Mouse (Mus musculus) G1E-ER4 (cell line): ENCODE data around the gene Tac2. TPM values are rescaled to one million over a fixed set of nuclear protein-coding genes. Genes with fewer than 3 reads are reported as not detected.

Source experiments
- GATA1 ChIP-seq: IDR thresholded peaks from one replicate; pipeline ENCODE4 v1.8.0; 2012; ENCODE audit warnings: low read length, inconsistent platforms
- polyA plus RNA-seq: library from polyadenylated mRNA; stranded (reverse); fragments of >175 nt; gene quantifications from 2 replicates; pipeline ENCODE4 v1.2.3, GENCODE M21; 2012

Tac2 gene
- polyA plus RNA-seq, 1 experiment: not detected

- no peak for TF ChIP-seq GATA1
These were observed 20.4 kb downstream of the Tac2 start for GRCm38 (mm10) chr10:127744661-127745060.

GRCm38 (mm10) chr10:127745886-127746285 lies 21.6 kb downstream of the Tac2 start:
- TF ChIP-seq GATA1: no peak

DNA sequence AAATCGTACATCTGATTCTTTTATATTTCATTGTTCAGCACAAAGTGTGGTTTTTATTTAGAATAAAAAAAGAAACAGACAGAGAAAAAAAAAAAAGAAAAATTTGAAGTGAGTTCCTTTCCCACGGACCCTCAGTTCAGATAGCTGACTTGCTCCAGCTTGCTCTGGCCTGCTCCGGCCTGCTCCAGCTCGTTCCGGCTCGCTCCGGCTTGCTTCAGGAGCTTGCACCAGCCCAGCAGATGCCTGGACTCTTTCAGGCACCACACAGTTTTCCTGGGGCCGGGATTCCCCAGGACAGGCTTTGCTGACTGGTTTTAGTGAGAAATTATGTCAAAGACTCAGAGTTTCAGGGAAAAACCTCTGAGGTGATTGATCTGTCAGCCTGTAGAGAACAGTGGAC lies 23.0 kb downstream of the Tac2 start:
- no peak for TF ChIP-seq GATA1

- TF ChIP-seq GATA1: no peak
These were observed 24.8 kb downstream of the Tac2 start for GRCm38 (mm10) chr10:127748847-127749612.

- no peak for TF ChIP-seq GATA1
These were observed 26.0 kb downstream of the Tac2 start for GRCm38 (mm10) chr10:127750136-127750777.

DNA sequence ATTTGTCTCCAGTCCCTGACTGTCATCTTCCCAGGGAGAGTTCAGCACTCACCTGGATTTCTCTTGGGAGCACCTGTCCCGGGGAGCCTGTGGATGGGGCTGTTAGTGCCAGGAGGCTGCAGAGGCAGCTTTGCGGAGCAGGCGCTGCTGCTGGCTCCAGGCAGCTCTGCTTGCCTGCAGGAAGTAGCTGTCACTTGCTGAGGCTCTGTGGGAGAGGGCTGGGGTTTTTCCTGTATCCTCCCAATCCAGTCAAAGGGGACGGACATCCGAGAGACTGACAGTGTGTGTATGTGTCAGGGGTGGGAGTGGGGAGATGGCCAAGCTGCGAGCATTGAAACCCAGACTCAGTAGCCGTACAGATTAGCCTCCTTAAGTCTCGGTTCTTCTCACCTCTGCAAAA lies 27.3 kb downstream of the Tac2 start, which contains the start of gene Gpr182:
Gene Gpr182 (minus strand): TSS at position 185 of the 400 bp plus-strand sequence.
- no peak for TF ChIP-seq GATA1

GRCm38 (mm10) chr10:127754566-127755166 lies 30.4 kb downstream of the Tac2 start:
- TF ChIP-seq GATA1: no peak

GRCm38 (mm10) chr10:127755246-127755645 lies 31.0 kb downstream of the Tac2 start:
- no peak for TF ChIP-seq GATA1

DNA sequence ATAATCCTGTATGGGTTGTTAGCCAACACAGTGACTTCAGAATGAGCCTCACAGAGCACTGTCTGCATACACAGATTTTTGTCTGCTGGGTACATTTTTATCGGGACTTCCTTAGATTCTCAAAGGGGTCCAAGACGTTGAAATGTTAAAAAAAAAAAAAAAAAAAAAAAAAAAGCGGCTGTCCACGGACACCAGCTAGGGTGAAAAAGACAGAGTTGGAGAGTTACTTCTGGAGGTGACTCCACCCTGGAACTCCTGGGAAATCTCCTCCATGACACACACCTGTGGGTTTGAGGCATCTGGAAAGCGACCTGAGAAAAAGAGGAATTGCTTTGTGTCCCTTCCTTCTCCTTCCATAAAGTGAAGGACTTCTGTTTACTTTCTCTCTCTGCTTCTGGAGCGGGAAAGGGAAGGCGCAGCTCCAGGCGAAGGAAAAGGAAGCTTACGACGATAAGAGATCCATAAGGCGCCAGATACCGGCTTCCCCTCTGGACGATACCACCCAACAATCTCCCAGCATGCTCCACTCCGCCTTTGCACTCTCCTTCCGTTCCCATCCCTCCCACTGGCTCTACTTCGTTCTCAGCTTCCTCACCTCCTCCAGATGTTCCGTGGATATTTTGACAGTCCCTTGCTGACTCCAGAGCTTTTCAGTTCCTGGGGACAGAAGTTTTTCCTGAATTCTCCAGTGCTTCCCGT lies 31.6 kb downstream of the Tac2 start:
- no peak for TF ChIP-seq GATA1

GRCm38 (mm10) chr10:127759181-127760110 lies 35.2 kb downstream of the Tac2 start, which contains the start of the genes Rdh1 and Rdh16f1:
Gene Rdh1 (plus strand): TSS chr10:127759721.
Gene Rdh16f1 (plus strand): TSS chr10:127759787.
- TF ChIP-seq GATA1: no peak

DNA sequence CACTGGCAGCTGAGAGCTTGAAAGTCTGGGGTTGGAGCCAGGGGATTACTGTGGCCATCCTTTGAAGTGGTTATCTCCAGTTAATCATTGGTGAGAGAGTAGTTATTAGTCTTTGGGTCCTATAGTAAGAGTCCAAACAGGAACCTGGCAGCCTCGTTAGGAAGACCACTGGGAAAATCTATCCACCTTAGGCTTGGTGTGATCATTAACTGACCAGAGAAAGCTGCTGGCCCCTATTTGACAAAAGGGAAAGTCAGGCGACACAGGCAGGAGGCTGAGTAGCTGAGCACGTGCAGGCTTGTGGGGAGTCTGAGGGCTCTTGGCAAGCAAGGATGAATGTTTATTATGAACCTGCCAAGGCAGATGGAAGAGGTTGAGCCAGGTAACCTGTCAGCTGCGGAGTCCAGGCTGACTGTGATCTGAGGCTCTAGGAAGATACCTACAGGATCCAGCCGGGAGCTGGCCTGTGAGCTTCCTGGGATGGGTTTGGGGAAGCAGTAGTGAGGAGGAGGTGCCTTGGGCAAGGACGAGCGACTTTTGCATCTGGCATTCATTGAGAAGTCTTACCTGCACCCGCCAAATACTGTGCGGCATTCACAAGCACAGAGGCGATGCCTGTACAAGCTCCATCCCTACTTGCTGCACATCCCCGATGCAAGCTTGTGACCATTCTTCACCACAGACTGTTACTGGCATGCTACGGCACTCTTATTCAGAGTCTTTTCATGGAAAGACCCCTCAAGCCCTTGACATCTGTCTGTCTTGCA lies 39.8 kb downstream of the Tac2 start:
- TF ChIP-seq GATA1: no peak

- TF ChIP-seq GATA1: no peak
These were observed 42.3 kb downstream of the Tac2 start for GRCm38 (mm10) chr10:127766564-127766963.

DNA sequence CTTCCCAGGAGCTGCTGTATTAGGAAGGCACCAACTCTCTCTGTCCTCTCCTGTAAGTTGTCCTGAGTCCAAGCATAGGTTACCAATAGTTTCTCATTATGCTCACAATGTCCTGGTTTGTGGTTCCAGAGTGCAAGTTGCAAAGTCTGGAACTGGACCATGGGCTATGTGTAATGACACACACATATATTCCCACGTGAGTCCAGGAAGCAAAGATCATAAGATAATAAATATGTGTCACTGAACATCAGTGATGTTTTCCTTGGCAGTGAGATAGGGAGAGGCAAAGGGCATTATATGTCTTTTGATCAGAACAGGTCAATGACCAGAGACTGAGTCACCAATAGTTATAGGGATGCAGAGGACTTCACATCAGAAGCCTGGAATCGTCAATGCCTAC lies 51.7 kb downstream of the Tac2 start, which contains the start of gene Rdh9:
Gene Rdh9 (plus strand): TSS at position 376 of the 400 bp plus-strand sequence.
- no peak for TF ChIP-seq GATA1

Other genes starting within 250 kb of the Tac2 start
- 0.10 and 0.22 TPM in 2 replicates for gene Stac3, start 222.8 kb upstream of the Tac2 start, polyA plus RNA-seq
- gene Ndufa4l2, start 209.5 kb upstream of the Tac2 start, polyA plus RNA-seq: 530 and 621 TPM in 2 replicates
- gene Shmt2, start 202.0 kb upstream of the Tac2 start, polyA plus RNA-seq: 613 and 703 TPM in 2 replicates
- gene Nxph4, start 189.9 kb upstream of the Tac2 start, polyA plus RNA-seq: 0.25 and 0.33 TPM in 2 replicates
- 0.06 and 0.12 TPM in 2 replicates for gene Lrp1, start 103.3 kb upstream of the Tac2 start, polyA plus RNA-seq
- gene Stat6, start 81.5 kb upstream of the Tac2 start, polyA plus RNA-seq: 30.3 and 51.0 TPM in 2 replicates
- 3.8 and 8.0 TPM in 2 replicates for gene Nemp1, start 57.6 kb upstream of the Tac2 start, polyA plus RNA-seq
- 68.1 and 76.8 TPM in 2 replicates for gene Nab2, start 55.9 kb upstream of the Tac2 start, polyA plus RNA-seq
- gene Myo1a, start 19.3 kb upstream of the Tac2 start, polyA plus RNA-seq: 0.05 TPM in 1 of 2 replicates, not detected in the other
- 3.1 and 3.4 TPM in 2 replicates for gene Zbtb39, start 15.1 kb downstream of the Tac2 start, polyA plus RNA-seq
- gene Gpr182, start 27.3 kb downstream of the Tac2 start, polyA plus RNA-seq: not detected in 2 replicates
- not detected in 2 replicates for gene Rdh1, start 35.2 kb downstream of the Tac2 start, polyA plus RNA-seq
- gene Rdh16f1, start 35.3 kb downstream of the Tac2 start, polyA plus RNA-seq: not detected in 2 replicates
- not detected in 2 replicates for gene Rdh9, start 51.9 kb downstream of the Tac2 start, polyA plus RNA-seq
- not detected in 2 replicates for gene Rdh16, start 76.7 kb downstream of the Tac2 start, polyA plus RNA-seq
- not detected in 2 replicates for gene Rdh19, start 125.5 kb downstream of the Tac2 start, polyA plus RNA-seq
- not detected in 2 replicates for gene Rdh16f2, start 142.0 kb downstream of the Tac2 start, polyA plus RNA-seq
- not detected in 2 replicates for gene Rdh7, start 164.3 kb downstream of the Tac2 start, polyA plus RNA-seq
- not detected in 2 replicates for gene Sdr9c7, start 174.0 kb downstream of the Tac2 start, polyA plus RNA-seq